Mouse (Mus musculus): ENCODE measurements around the gene Sgo2a. TPM values are rescaled to one million over a fixed set of nuclear protein-coding genes. Genes with fewer than 3 reads are reported as not detected.
A peak's percentile ranks its signal among the peaks of the same experiment; 100 is the strongest.
"Not testable (repeated sequence)": the region's sequence is repeated elsewhere in the genome, so short reads cannot be mapped to it uniquely, and the experiment has no call there.

Sgo2a gene
- total RNA-seq (2021) = under 1 TPM; 0.47 to 0.59 TPM

- peak; percentile 62 to 81 for DNase-seq (ENCODE audit: extremely low spot score in 1 of 2, low spot score in 1 of 2)
These were observed at the start of gene Sgo2a for GRCm38 (mm10) chr1:57995432-57996132. Gene Sgo2a (plus strand): TSS chr1:57995971.

- no peak for DNase-seq (ENCODE audit: extremely low spot score in 1 of 2, low spot score in 1 of 2)
These were observed 48.0 kb upstream of the Sgo2a start for GRCm38 (mm10) chr1:57947552-57948347.

GRCm38 (mm10) chr1:57949195-57949594 is 46.6 kb upstream of the Sgo2a start:
- no peak for DNase-seq (ENCODE audit: extremely low spot score in 1 of 2, low spot score in 1 of 2)

- DNase-seq (ENCODE audit: extremely low spot score in 1 of 2, low spot score in 1 of 2) = no peak
These were observed 46.1 kb upstream of the Sgo2a start for GRCm38 (mm10) chr1:57949716-57950115.

- no peak for DNase-seq (ENCODE audit: extremely low spot score in 1 of 2, low spot score in 1 of 2)
These were observed 43.3 kb upstream of the Sgo2a start for GRCm38 (mm10) chr1:57952509-57952908.

GRCm38 (mm10) chr1:57953586-57954375 is 42.0 kb upstream of the Sgo2a start:
- DNase-seq (ENCODE audit: extremely low spot score in 1 of 2, low spot score in 1 of 2) = no peak

- no peak for DNase-seq (ENCODE audit: extremely low spot score in 1 of 2, low spot score in 1 of 2)
These were observed 41.4 kb upstream of the Sgo2a start for GRCm38 (mm10) chr1:57954376-57954765.

- DNase-seq (ENCODE audit: extremely low spot score in 1 of 2, low spot score in 1 of 2) = no peak
These were observed 40.0 kb upstream of the Sgo2a start for GRCm38 (mm10) chr1:57955774-57956173.

- peak; percentile 97 to 98 for DNase-seq (ENCODE audit: extremely low spot score in 1 of 2, low spot score in 1 of 2)
These were observed 26.2 kb upstream of the Sgo2a start for GRCm38 (mm10) chr1:57969327-57970271.

GRCm38 (mm10) chr1:57971588-57971987 is 24.2 kb upstream of the Sgo2a start:
- no peak for DNase-seq (ENCODE audit: extremely low spot score in 1 of 2, low spot score in 1 of 2)

- no peak for DNase-seq (ENCODE audit: extremely low spot score in 1 of 2, low spot score in 1 of 2)
These were observed 18.9 kb upstream of the Sgo2a start for GRCm38 (mm10) chr1:57976860-57977259.

GRCm38 (mm10) chr1:57989052-57989600 is 6.6 kb upstream of the Sgo2a start:
- no peak for DNase-seq (ENCODE audit: extremely low spot score in 1 of 2, low spot score in 1 of 2)

- DNase-seq (ENCODE audit: extremely low spot score in 1 of 2, low spot score in 1 of 2) = no peak
These were observed 4.5 kb upstream of the Sgo2a start for GRCm38 (mm10) chr1:57991277-57991676.

- DNase-seq (ENCODE audit: extremely low spot score in 1 of 2, low spot score in 1 of 2) = no peak
These were observed 403 bp downstream of the Sgo2a start for GRCm38 (mm10) chr1:57996133-57996615.

GRCm38 (mm10) chr1:57998146-57998545 is 2.4 kb downstream of the Sgo2a start:
- no peak for DNase-seq (ENCODE audit: extremely low spot score in 1 of 2, low spot score in 1 of 2)

GRCm38 (mm10) chr1:58006388-58006787 is 10.6 kb downstream of the Sgo2a start:
- not testable (repeated sequence) for DNase-seq (ENCODE audit: extremely low spot score in 1 of 2, low spot score in 1 of 2)

GRCm38 (mm10) chr1:58018856-58019255 is 23.1 kb downstream of the Sgo2a start, which contains the start of gene Kctd18:
Gene Kctd18 (minus strand): TSS chr1:58018956.
- DNase-seq (ENCODE audit: extremely low spot score in 1 of 2, low spot score in 1 of 2) = no peak

GRCm38 (mm10) chr1:58027707-58028106 is 31.9 kb downstream of the Sgo2a start:
- DNase-seq (ENCODE audit: extremely low spot score in 1 of 2, low spot score in 1 of 2) = no peak

GRCm38 (mm10) chr1:58029636-58030117 is 33.9 kb downstream of the Sgo2a start, which contains the start of gene Aox1:
Gene Aox1 (plus strand): TSS chr1:58029931.
- DNase-seq (ENCODE audit: extremely low spot score in 1 of 2, low spot score in 1 of 2) = peak in 1 of 2 experiments; percentile 10

Data from layer of hippocampus, postnatal 25 days (tissue).